In genomic region chr7:71351364-71351763, GRCm38 (mm10) we compare ENCODE assay signal across 16 mouse cellular contexts. TPM values are rescaled to one million over a fixed set of nuclear protein-coding genes. Genes with fewer than 3 reads are reported as not detected.
A peak's percentile ranks its signal among the peaks of the same experiment; 100 is the strongest.
DNase-seq lines count a peak whose midpoint lies in the region; ATAC-seq and TF ChIP-seq lines count a peak whose summit lies in the region.
"Had no signal": no experiment of that assay in that cellular context is flagged by ENCODE, and none has a peak within 500 bp of the region (broad histone marks: within the 10 kb centered on the region; RNA-seq: fewer than 3 reads in every experiment).

Gm10295 (minus strand) TSS chr7:71351485.

- H3K9ac ChIP-seq in midbrain, embryonic 11.5 days (ENCODE audit: low read length): peak within 1 kb of the TSS; percentile 17; the same call in 1 of the 2 replicates
- no peak within 1 kb of the TSS for H3K9ac ChIP-seq in stomach, postnatal 0 days (ENCODE audit: low read length)
- no peak within 1 kb of the TSS for H3K9ac ChIP-seq in liver, embryonic 12.5 days
- H3K9ac ChIP-seq: forebrain, embryonic 15.5 days; liver, postnatal 0 days had no signal

- H3K9me3 ChIP-seq in midbrain, embryonic 11.5 days (ENCODE audit: control insufficient read depth, low read length): no peaks in the 10 kb centered on the region
- no peaks in the 10 kb centered on the region for H3K9me3 ChIP-seq in stomach, postnatal 0 days (ENCODE audit: control insufficient read depth, low read length)
- no peaks in the 10 kb centered on the region for H3K9me3 ChIP-seq in liver, embryonic 12.5 days (replicated peaks)
- H3K9me3 ChIP-seq: forebrain, embryonic 15.5 days had no signal

- H3K36me3 ChIP-seq in midbrain, embryonic 11.5 days (ENCODE audit: control insufficient read depth, insufficient read depth, low read length): no peaks in the 10 kb centered on the region
- no peaks in the 10 kb centered on the region for H3K36me3 ChIP-seq in stomach, postnatal 0 days (ENCODE audit: control insufficient read depth, insufficient read depth, low read length)
- H3K36me3 ChIP-seq in liver, embryonic 12.5 days: no peaks in the 10 kb centered on the region
- H3K36me3 ChIP-seq: forebrain, embryonic 15.5 days had no signal

- H3K4me1 ChIP-seq in midbrain, embryonic 11.5 days (ENCODE audit: control insufficient read depth, insufficient read depth, low read length): no peaks in the 10 kb centered on the region; the same call in 1 of the 2 replicates
- H3K4me1 ChIP-seq in stomach, postnatal 0 days (replicated peaks; ENCODE audit: control insufficient read depth, insufficient read depth): no peaks in the 10 kb centered on the region
- no peaks in the 10 kb centered on the region for H3K4me1 ChIP-seq in liver, embryonic 12.5 days
- H3K4me1 ChIP-seq: forebrain, embryonic 15.5 days had no signal

- WGBS in midbrain, embryonic 11.5 days: 22% methylated on average over 11 of the region's 11 CpGs
- whole genome bisulfite sequencing in stomach, postnatal 0 days: 23% methylated on average over 11 of the region's 11 CpGs
- WGBS in liver, embryonic 12.5 days (ENCODE audit: insufficient replicate concordance): 47% methylated on average over 11 of the region's 11 CpGs

- ATAC-seq in cerebellum, adult (ENCODE audit: insufficient number of reproducible peaks, low FRiP score, low TSS enrichment): no peak
- ATAC-seq in midbrain, embryonic 11.5 days (ENCODE audit: low FRiP score): 0 out of 2 replicates have a peak, but pooled peaks have one; percentile 38
- ATAC-seq in stomach, postnatal 0 days (ENCODE audit: low FRiP score, low TSS enrichment): no peak
- no peak for ATAC-seq in liver, embryonic 12.5 days
- ATAC-seq: forebrain, embryonic 15.5 days; liver, postnatal 0 days had no signal

- intact Hi-C loops in left cerebral cortex, postnatal 4 days (cut with DNase I): no loop called here
- intact Hi-C loops in left cerebral cortex, adult 2 months (cut with DNase I): no loop called here

- TF ChIP-seq EP300 in stomach, postnatal 0 days (optimal IDR thresholded peaks at IDR 0.05): no peak

- no peaks in the 10 kb centered on the region for H3K27me3 ChIP-seq in midbrain, embryonic 11.5 days (ENCODE audit: control insufficient read depth, insufficient read depth, low read length)
- no peaks in the 10 kb centered on the region for H3K27me3 ChIP-seq in stomach, postnatal 0 days (ENCODE audit: control insufficient read depth, insufficient read depth, low read length)
- H3K27me3 ChIP-seq in liver, embryonic 12.5 days (replicated peaks): no peaks in the 10 kb centered on the region
- H3K27me3 ChIP-seq: forebrain, embryonic 15.5 days had no signal

- H3K27ac ChIP-seq in left cerebral cortex, adult 2 months: no peak within 1 kb of the TSS
- H3K27ac ChIP-seq in midbrain, embryonic 11.5 days (ENCODE audit: low read depth, low read length): no peak within 1 kb of the TSS
- no peak within 1 kb of the TSS for H3K27ac ChIP-seq in stomach, postnatal 0 days (replicated peaks)
- H3K27ac ChIP-seq in liver, embryonic 12.5 days: no peak within 1 kb of the TSS
- H3K27ac ChIP-seq: forebrain, embryonic 15.5 days had no signal

- peak; percentile 28 to 40 for DNase-seq in cerebellum, postnatal 10 days
- peak; percentile 10 for DNase-seq in left cerebral cortex, postnatal 4 days
- DNase-seq in left cerebral cortex, adult 2 months (ENCODE audit: extremely low spot score in 1 of 2, low spot score in 2 of 2): no peak
- no peak for DNase-seq in midbrain, embryonic 11.5 days (ENCODE audit: low spot score, missing footprints)
- no peak for DNase-seq in stomach, postnatal 0 days (ENCODE audit: low spot score)
- no peak for DNase-seq in thymus, postnatal 10 days (ENCODE audit: low spot score in 2 of 2)
- DNase-seq: adrenal gland, postnatal 10 days; kidney, adult 2 months; liver, postnatal 0 days; right cerebral cortex, postnatal 25 days; thymus, postnatal 4 days had no signal

- H3K4me2 ChIP-seq in midbrain, embryonic 11.5 days: no peak within 1 kb of the TSS
- H3K4me2 ChIP-seq in stomach, postnatal 0 days (replicated peaks; ENCODE audit: low read depth): 0 out of 2 replicates have a peak within 1 kb of the TSS, but pooled peaks have one; percentile 3
- no peak within 1 kb of the TSS for H3K4me2 ChIP-seq in liver, embryonic 12.5 days
- H3K4me2 ChIP-seq: forebrain, embryonic 15.5 days had no signal

- TF ChIP-seq CTCF in left cerebral cortex, adult 2 months (IDR thresholded peaks at IDR 0.05): no peak
- no peak for TF ChIP-seq CTCF in stomach, postnatal 0 days (IDR thresholded peaks at IDR 0.05; ENCODE audit: low read depth)

- no peak within 1 kb of the TSS for H3K4me3 ChIP-seq in left cerebral cortex, adult 2 months
- H3K4me3 ChIP-seq in midbrain, embryonic 11.5 days (ENCODE audit: low read depth, low read length): no peak within 1 kb of the TSS
- H3K4me3 ChIP-seq in stomach, postnatal 0 days (ENCODE audit: low read depth, low read length): no peak within 1 kb of the TSS
- no peak within 1 kb of the TSS for H3K4me3 ChIP-seq in liver, embryonic 12.5 days
- H3K4me3 ChIP-seq: forebrain, embryonic 15.5 days had no signal

RNA-seq across cellular contexts. Expression of gene Gm10295, which starts in this region (rescaled TPM):
- not detected for total RNA-seq in left cerebral cortex, postnatal 4 days (2021)
- not detected for total RNA-seq in left cerebral cortex, adult 2 months (2021)
- 0.07 TPM in 1 of 2 replicates, not detected in the other for polyA plus RNA-seq in midbrain, embryonic 11.5 days (2014; fragmentation: Nextera tagmentation; extraction: Ambion mirVana)
- polyA plus RNA-seq in stomach, postnatal 0 days (2015; fragmentation: Nextera tagmentation; extraction: Ambion mirVana): 0.07 TPM in 1 of 2 replicates, not detected in the other
- polyA plus RNA-seq in liver, embryonic 12.5 days (2016; fragmentation: Nextera tagmentation; extraction: Ambion mirVana): not detected in 2 replicates
- total RNA-seq: adrenal gland, postnatal 10 days; heart, adult 8-10 months; left cerebral cortex, adult 18-20 months had no signal
- polyA plus RNA-seq: forebrain, embryonic 15.5 days; kidney, adult 2 months; liver, postnatal 0 days had no signal

Comparison
In these comparisons a context has a peak if more than half of its experiments do, and no peak if none do; other contexts are left out.
1. Peak in DNase-seq in left cerebral cortex, postnatal 4 days; RNA of the gene not detected or under 1 TPM.
2. Peak in ATAC-seq and H3K9ac ChIP-seq in midbrain, embryonic 11.5 days; RNA of the gene not detected or under 1 TPM.
3. DNase-seq: peak in cerebellum, postnatal 10 days (2 of 2); none in left cerebral cortex, adult 2 months (0 of 2), midbrain, embryonic 11.5 days (single experiment), stomach, postnatal 0 days (single experiment) and thymus, postnatal 10 days (0 of 2).